Mouse (Mus musculus) liver, embryonic 14.5 days (tissue): Measurements from ENCODE around the gene Pnmt. TPM values are rescaled to one million over a fixed set of nuclear protein-coding genes. Genes with fewer than 3 reads are reported as not detected.
A peak's percentile ranks its signal among the peaks of the same experiment; 100 is the strongest.

ENCODE experiments used
- ATAC-seq: fragments of 200-750 bp; cut with Nextera tagmentation; 2 replicates; pipeline ENCODE4 v1.8.0; 2017; ENCODE audit warnings: moderate number of reproducible peaks, mild to moderate bottlenecking, moderate library complexity; ENCODE audit not compliant: insufficient read depth
- DNase-seq, 3 experiments: peaks; one replicate each; pipeline ENCODE4 v3.0.0-alpha.2; 2012 to 2013; ENCODE audit warnings: low read depth in 3 of 3, low spot score in 3 of 3
- H3K27ac ChIP-seq: fragments of 300-500 bp; sonication (generic); 2 replicates; pipeline ENCODE4 v1.5.1; 2014; ENCODE audit warnings: moderate library complexity, mild to moderate bottlenecking, control low read depth, inconsistent platforms
- H3K27me3 ChIP-seq: fragments of 300-500 bp; sonication (generic); 2 replicates; pipeline ENCODE4 v1.6.1; 2014; ENCODE audit warnings: mild to moderate bottlenecking, low read length, moderate library complexity; ENCODE audit not compliant: control insufficient read depth, insufficient read depth
- H3K36me3 ChIP-seq: fragments of 300-500 bp; sonication (generic); replicated peaks from 2 replicates; pipeline ENCODE4 v1.6.1; 2014; ENCODE audit warnings: low read depth; ENCODE audit not compliant: control insufficient read depth, insufficient read depth
- H3K4me1 ChIP-seq, 2 experiments: fragments of 200-500 bp in 1 of 2; fragments of 300-500 bp in 1 of 2; sonication (generic) in 1 of 2; replicated peaks; 2 replicates each; pipeline ENCODE4 v1.6.1; 2012 to 2014; ENCODE audit warnings: antibody characterized with exemption in 1 of 2, inconsistent platforms in 1 of 2, low read length in 1 of 2; ENCODE audit not compliant: control insufficient read depth in 2 of 2, insufficient read depth in 2 of 2
- H3K4me2 ChIP-seq: fragments of 300-500 bp; sonication (generic); 2 replicates; pipeline ENCODE4 v1.6.1; 2014; ENCODE audit warnings: low read depth, mild to moderate bottlenecking, control low read depth, moderate library complexity
- H3K4me3 ChIP-seq, 2 experiments: fragments of 200-500 bp in 1 of 2; fragments of 300-500 bp in 1 of 2; sonication (generic) in 1 of 2; 2 replicates each; pipeline ENCODE4 v1.5.1; 2012 to 2014; ENCODE audit warnings: low read depth in 2 of 2, low read length in 2 of 2, mild to moderate bottlenecking in 2 of 2, control low read depth in 1 of 2, inconsistent platforms in 1 of 2, moderate library complexity in 1 of 2; ENCODE audit not compliant: insufficient read depth in 1 of 2
- H3K9ac ChIP-seq: fragments of 300-500 bp; sonication (generic); replicated peaks from 2 replicates; pipeline ENCODE4 v1.6.1; 2014; ENCODE audit warnings: mild to moderate bottlenecking, control low read depth, moderate library complexity
- H3K9me3 ChIP-seq: fragments of 300-500 bp; sonication (generic); 2 replicates; pipeline ENCODE4 v1.6.1; 2016; ENCODE audit warnings: low read length, mixed read lengths; ENCODE audit not compliant: control insufficient read depth
- CTCF ChIP-seq: IDR thresholded peaks from 2 replicates; pipeline ENCODE4 v1.5.1; 2016; ENCODE audit warnings: antibody characterized with exemption, low read depth, control low read depth
- EP300 ChIP-seq: IDR thresholded peaks from 2 replicates; pipeline ENCODE4 v1.6.1; 2016; ENCODE audit warnings: antibody characterized with exemption, low read depth
- WGBS: fragments of 180-500 bp; shearing (Covaris S2); extraction: QIAGEN DNeasy Blood & Tissue Kit; methylation state at CpG from one replicate; pipeline ENCODE4 v1.1.7; 2014; ENCODE audit not compliant: insufficient replicate concordance; 5-methylcytosine and 5-hydroxymethylcytosine counted together
- polyA plus RNA-seq, 2 experiments: library from polyadenylated mRNA; depleted of rRNA in 1 of 2; stranded (reverse) in 1 of 2; unstranded in 1 of 2; fragments of >200 nt; fragmentation: Nextera tagmentation in 1 of 2; extraction: Ambion mirVana in 1 of 2; gene quantifications; 2 replicates each; pipeline versions ENCODE4 v1.2.1 to v1.2.3; 2012 to 2014

Gene Pnmt
- polyA plus RNA-seq, 2 experiments: not detected

- Histone ChIP-seq H3K9me3 (no peaks in the 10 kb centered on the region), H3K36me3 (no peaks in the 10 kb centered on the region), H3K9ac (no peak overlapping the region), H3K27me3 (peaks cover 19% of the 10 kb centered on the region), H3K4me3 (no peak overlapping the region), H3K4me1 (no peaks in the 10 kb centered on the region), H3K27ac (no peak overlapping the region), H3K4me2 (no peak overlapping the region)
- 45% methylated on average over 8 of the region's 8 CpGs for WGBS
- ATAC-seq (no peak), DNase-seq (no peak)
- TF ChIP-seq CTCF (no peak), EP300 (no peak)
These were observed 1.3 kb upstream of the Pnmt start for GRCm38 (mm10) chr11:98384721-98385637.

GRCm38 (mm10) chr11:98386596-98386995 is 346 bp downstream of the Pnmt start:
- Histone ChIP-seq H3K9ac (no peak overlapping the region), H3K27me3 (peaks cover 19% of the 10 kb centered on the region), H3K9me3 (no peaks in the 10 kb centered on the region), H3K4me2 (no peak overlapping the region), H3K4me3 (no peak overlapping the region), H3K36me3 (no peaks in the 10 kb centered on the region), H3K4me1 (no peaks in the 10 kb centered on the region), H3K27ac (no peak overlapping the region)
- ATAC-seq (no peak), DNase-seq (no peak)
- 11% methylated on average over 24 of the region's 24 CpGs for WGBS
- no peak for TF ChIP-seq EP300
- TF ChIP-seq CTCF: no peak

GRCm38 (mm10) chr11:98387056-98387577 is 867 bp downstream of the Pnmt start:
- peaks cover 0 to 3% of the 10 kb centered on the region in 2 experiments; a peak in 1 of 4 replicates for H3K4me1 ChIP-seq
- TF ChIP-seq CTCF (no peak), EP300 (no peak)
- no peak overlapping the region for H3K4me2 ChIP-seq
- no peaks in the 10 kb centered on the region for H3K9me3 ChIP-seq
- H3K9ac ChIP-seq: no peak overlapping the region
- DNase-seq (no peak), ATAC-seq (no peak)
- no peak overlapping the region for H3K27ac ChIP-seq
- 47% methylated on average over 14 of the region's 14 CpGs for WGBS
- peaks cover 19% of the 10 kb centered on the region for H3K27me3 ChIP-seq
- no peak overlapping the region for H3K4me3 ChIP-seq
- no peaks in the 10 kb centered on the region for H3K36me3 ChIP-seq

- H3K36me3 ChIP-seq: no peaks in the 10 kb centered on the region
- WGBS: 75% methylated on average over 10 of the region's 10 CpGs
- H3K4me1 ChIP-seq: peaks cover 10 to 14% of the 10 kb centered on the region in 2 experiments
- no peak overlapping the region for H3K4me3 ChIP-seq
- no peak overlapping the region for H3K9ac ChIP-seq
- no peak overlapping the region for H3K27ac ChIP-seq
- DNase-seq (no peak), ATAC-seq (no peak)
- TF ChIP-seq EP300: no peak
- no peak for TF ChIP-seq CTCF
- no peaks in the 10 kb centered on the region for H3K9me3 ChIP-seq
- peaks cover 19% of the 10 kb centered on the region for H3K27me3 ChIP-seq
- no peak overlapping the region for H3K4me2 ChIP-seq
These were observed 2.0 kb downstream of the Pnmt start for GRCm38 (mm10) chr11:98388282-98388681.

GRCm38 (mm10) chr11:98389221-98389780 is 3.1 kb downstream of the Pnmt start:
- Histone ChIP-seq H3K4me1 (peaks cover 19 to 25% of the 10 kb centered on the region in 2 experiments), H3K4me2 (no peak overlapping the region), H3K9ac (no peak overlapping the region), H3K27me3 (peaks cover 19% of the 10 kb centered on the region), H3K4me3 (no peak overlapping the region), H3K9me3 (no peaks in the 10 kb centered on the region), H3K27ac (no peak overlapping the region), H3K36me3 (no peaks in the 10 kb centered on the region)
- peak in 1 of 3 experiments; percentile 20 for DNase-seq
- 12% methylated on average over 9 of the region's 9 CpGs for WGBS
- TF ChIP-seq CTCF (peak; percentile 69), EP300 (no peak)
- no peak for ATAC-seq
